Mouse (Mus musculus): ENCODE measurements around the gene Coro2a. TPM values are rescaled to one million over a fixed set of nuclear protein-coding genes. Genes with fewer than 3 reads are reported as not detected.
A peak's percentile ranks its signal among the peaks of the same experiment; 100 is the strongest.

The Coro2a gene
- total RNA-seq, 2 experiments from 2014 or later, result 0.20 TPM; not detected in 1

GRCm38 (mm10) chr4:46526798-46527557, 75.0 kb downstream of the Coro2a start:
- DNase-seq, result no peak

GRCm38 (mm10) chr4:46526226-46526625, 75.8 kb downstream of the Coro2a start:
- no peak for DNase-seq

DNA sequence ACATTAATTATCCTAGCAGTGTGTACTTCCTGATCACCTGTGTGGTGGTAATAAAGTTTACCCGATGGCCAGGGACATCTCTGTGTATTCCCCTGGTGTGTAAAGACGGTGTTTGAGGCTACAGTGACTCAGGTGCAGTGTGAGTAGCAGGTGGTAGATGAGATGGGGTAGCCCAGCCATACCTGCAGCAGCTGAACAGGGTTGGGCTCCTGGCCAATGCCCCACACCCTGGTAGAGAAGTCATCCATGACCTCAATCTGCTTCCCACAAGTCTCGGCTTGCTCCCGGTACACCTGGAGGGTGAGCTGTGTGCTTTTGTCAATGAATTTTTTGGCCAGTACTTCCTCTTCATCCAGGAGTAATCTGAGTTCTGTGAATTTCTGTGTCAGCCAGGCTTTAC, 78.7 kb downstream of the Coro2a start:
- DNase-seq, result no peak

- DNase-seq, result no peak
These were observed 80.5 kb downstream of the Coro2a start for GRCm38 (mm10) chr4:46521457-46521856.

- no peak for DNase-seq
These were observed 81.5 kb downstream of the Coro2a start for GRCm38 (mm10) chr4:46520491-46520890.

DNA sequence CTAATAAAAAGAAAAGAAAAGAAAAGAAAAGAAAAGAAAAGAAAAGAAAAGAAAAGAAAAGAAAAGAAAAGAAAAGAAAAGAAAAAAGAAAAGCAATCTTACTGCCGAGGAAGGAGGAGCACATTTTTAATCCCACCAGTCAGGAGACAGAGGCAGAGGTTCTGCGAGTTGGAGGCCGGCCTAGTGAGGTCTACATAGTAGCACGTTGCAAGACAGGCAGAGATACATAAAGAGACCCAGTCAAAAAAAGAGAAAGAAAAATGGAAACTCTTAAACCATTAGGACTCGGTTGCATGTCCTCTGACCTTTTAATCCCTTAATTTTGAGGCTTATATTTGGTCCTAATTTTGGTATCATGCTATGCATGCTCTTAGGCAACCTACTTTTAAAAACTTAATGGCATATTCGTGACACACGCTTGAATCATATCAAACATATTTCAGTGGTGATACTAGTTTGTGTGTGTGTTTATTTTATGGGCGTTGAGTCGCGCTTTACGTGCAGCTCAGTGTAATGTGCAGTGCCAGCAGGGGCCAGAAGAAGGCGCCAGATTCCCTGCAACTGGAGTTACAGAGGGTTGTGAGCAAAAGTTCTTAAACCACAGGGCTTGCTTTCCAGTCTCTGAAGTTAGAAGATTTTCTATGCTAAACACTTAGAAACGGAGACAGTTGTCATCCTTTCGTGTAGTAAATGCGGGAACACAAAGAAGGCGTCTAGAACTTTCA, 94.1 kb downstream of the Coro2a start:
- DNase-seq, result peak; percentile 59

DNA sequence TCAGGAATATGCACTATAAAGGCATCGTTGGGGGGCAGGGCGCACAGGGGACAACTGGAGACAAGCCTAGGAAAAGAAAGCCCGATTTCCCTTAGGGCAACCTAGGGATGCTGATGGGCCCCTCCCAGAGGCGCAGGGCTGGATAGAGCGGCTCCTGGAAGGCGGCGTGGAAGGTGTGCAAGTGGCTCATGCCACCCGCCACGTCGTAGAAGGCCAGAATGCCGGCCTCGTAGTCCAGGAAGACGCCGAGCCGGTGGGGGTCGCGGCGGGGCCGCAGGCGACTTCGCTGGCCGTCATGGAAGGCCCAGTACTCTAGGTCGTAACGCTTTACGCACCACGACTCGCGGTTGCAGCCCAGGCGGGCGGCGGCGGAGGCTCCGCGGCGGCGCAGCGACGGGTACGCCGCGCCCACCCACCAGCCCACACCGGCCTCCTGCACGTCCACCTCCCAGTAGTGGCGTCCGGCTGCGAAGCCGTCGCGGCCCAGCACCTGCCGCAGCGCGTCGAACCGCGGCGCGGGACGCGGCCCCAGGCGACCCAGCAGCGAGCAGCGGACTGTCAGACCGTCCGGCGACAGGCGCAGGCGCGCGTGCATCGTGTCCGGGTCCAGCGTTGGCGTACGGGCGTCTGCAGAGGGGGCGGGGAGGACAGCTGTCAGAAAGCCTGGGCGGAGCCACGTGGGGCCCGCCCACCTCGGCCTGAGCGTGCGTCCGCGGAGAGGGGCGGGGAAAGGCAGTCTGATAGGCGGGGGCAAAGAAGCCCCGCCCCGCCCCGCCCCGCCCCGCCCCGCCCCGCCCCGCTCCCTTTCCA, 95.0 kb downstream of the Coro2a start:
- DNase-seq, result peak; percentile 96

- DNase-seq, result no peak
These were observed 96.5 kb downstream of the Coro2a start for GRCm38 (mm10) chr4:46505361-46506057.

DNA sequence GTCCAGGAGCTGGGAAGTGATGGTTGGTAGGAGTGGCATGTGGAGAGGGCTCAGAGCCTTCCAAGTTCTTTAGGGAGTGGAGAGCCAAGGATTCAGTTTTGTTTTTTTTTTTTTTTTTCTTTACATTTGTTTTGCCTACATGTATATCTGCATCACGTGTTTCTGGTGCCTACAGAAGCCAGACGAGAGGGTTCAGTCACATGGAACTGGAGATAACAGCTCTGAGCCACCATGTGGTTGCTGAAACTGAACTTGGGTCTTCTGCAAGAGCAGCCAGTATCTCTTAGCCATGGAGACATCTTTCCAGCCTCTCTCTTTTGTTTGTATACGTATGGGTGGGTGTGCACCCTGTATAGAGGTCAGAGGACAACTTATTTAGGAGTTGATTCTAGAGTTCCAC, 98.1 kb downstream of the Coro2a start:
- DNase-seq, result no peak

DNA sequence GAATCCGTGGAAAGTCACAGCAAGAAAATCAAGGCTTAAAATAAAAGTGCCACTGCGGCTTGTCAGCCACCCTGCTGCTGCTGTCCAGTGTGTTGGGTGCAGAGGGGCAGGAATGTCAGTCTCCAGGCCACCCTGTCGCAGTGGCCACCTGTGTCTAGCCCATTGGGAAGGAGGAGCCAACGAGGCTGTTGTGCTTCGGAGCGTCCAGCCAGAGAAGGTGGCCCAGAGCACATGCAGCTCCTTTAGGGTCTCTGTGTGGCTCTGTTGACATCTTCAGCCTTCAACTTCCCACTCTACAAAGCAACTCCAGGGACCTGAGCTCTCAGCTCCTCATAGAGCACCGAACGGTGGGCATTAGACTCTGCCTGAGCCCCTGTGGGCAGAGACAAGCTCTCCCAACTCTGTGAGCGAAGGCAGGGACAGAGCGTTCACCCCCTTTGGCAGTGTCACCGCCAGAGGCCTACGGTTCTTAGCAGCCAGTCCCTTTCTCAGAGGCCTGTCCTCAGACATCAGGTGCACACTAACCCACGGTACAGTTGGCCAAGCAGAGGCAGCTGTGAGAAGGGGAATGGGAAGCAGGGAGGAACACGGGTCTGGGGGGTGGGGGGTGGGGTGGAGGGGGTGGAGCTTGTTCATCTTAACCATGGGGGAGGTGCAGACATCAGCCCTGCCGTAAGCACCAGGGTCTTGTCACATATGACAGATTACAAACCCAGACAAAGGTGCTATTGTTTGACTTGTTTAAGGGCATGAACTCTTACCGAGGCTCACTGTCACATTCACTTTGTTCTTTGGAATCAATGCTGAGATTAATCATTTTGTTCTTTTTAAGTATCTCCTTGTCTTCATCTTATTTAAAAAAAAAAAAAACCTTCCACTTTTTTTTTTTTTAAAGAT, 99.1 kb downstream of the Coro2a start:
- DNase-seq, result no peak

- DNase-seq, result no peak
These were observed 103.0 kb downstream of the Coro2a start for GRCm38 (mm10) chr4:46498976-46499375.

DNA sequence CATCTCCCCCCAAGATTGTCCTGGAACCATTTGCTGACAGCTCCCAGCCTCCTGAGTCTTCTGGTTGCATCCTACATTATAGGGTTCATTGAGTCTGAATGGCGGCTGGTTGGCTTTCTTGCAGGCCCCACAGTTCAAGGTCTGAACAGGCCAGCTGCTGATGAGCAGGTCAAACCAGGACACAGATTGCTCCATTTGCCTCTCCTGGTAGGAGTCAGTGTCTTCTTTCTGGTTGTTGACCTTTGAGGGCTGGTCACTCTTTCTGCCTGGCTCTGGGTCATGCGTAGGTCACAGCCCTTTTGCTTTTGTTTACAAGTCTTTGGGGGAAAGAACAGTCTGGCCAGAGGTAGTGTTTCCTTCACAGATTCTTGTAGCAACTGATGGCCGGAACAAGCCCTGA, 103.5 kb downstream of the Coro2a start:
- no peak for DNase-seq

DNA sequence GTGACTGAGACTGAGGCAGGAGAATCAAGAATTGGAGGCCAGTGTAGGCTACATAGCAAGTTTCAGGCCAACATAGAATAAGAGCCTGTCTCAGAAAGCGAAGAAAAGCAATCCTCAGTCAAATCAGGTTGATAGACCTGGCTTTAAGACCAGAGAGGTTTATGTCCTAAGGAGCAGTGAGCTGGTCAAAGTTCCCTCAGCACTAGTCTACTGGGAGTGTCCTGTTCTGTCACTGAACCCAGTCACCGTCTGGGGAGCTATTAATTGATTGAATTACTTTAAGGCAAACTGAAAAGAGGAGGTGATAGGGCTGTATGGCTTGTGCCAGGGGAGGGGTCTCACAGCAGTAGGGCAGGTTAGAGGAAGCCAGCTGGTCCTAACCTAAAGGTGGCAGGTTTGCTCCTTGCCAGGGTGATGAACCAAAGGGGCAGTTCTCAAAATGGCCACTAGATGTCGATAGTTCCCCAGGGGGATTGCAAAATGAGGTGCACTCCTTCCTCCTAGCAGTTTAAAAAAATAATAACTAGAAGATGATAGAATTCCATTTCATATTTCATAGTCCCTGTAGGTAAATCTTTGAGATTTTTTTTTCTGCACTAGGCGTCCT, 104.6 kb downstream of the Coro2a start:
- DNase-seq, result no peak

DNA sequence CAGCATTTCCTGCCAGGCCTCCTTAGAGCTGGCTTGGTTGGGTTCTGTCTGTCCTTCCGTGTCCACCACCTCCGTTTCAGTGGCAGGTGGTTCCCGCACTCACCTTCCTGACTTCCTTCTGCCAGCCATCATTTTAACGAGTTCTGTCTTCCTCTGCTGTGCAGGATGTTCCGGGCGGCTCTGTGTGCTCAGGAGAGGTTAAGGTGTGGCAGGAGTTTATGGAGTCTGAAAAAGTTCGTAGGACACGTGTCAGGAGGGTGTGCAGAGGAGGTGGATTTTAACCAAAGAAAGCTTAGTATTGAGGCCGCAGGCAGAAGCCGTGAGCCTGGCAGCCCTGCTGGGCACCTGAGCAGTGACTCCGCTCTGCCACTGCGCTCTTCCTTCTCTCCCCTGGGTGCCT, 106.5 kb downstream of the Coro2a start:
- no peak for DNase-seq

- DNase-seq, result no peak
These were observed 108.9 kb downstream of the Coro2a start for GRCm38 (mm10) chr4:46493071-46493470.

DNA sequence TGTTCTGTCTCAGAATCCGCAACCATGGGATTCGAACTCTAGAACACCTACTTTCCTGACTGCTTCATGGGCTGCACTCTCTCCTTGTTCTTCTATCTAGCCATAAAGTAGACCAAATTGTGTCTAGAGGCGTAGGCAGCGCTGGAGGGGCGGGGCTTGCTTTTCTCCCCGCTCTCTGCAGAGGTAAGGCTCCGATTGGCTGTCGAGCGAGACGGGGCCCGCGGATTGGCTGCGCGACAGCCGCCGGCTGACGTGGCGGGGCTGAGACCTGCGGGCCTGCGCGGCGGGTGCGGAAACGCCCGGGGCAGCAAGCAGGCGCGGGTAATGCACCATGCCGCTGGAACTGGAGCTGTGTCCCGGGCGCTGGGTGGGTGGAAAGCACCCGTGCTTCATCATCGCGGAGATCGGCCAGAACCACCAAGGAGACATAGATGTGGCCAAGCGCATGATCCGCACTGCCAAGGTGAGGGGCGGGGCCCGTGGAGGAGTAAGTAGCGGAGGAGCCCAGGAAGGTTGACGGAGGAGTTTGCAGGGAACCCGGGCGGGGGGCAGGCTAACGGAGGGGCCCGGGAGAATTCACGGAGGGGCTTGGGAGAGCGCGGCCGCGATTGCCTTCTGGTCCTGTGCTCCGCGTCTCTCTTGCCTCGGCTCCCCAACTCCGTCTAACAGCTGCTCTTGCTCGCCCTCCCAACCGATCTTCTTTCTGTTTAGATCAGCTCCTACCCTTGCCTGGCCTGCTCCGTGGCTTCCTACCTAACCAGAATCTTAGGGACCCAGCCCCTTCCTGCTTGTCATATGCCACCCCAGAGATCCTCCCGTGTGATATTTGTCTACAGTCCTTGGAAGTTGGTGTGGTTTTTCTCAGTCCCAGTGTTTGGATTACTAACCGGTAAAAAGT, 112.7 kb downstream of the Coro2a start, which contains the start of gene Nans:
Gene Nans (plus strand): TSS at position 221 of the 898 bp plus-strand sequence.
- DNase-seq, result peak; percentile 97

GRCm38 (mm10) chr4:46487348-46487747, 114.7 kb downstream of the Coro2a start:
- DNase-seq, result peak; percentile 70
